In the genomic region with DNA sequence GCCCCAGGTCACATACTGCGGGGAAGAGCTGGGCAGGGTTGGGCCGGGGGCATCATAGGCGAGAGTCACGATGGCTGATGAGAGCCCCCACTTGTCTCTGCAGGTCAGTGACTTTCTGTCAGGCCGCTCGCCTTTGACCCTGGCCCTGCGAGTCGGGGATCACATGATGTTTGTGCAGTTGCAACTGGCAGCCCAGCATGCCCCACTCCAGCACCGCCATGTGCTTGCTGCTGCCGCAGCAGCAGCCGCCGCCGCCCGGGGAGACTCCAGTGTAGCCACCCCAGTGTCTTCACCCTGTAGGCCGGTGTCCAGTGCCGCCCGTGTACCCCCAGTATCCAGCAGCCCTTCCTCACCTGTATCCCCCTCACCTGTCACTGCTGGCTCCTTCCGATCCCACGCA, we compare ENCODE assay signal across 8 mouse cellular contexts. TPM values are rescaled to one million over a fixed set of nuclear protein-coding genes. Genes with fewer than 3 reads are reported as not detected.
DNase-seq lines count a peak whose midpoint lies in the region; ATAC-seq and TF ChIP-seq lines count a peak whose summit lies in the region.

No protein-coding gene starts in this region.

- peaks cover 79% of the 10 kb centered on the region for H3K36me3 ChIP-seq in heart, embryonic 14.5 days (ENCODE audit: control insufficient read depth, insufficient read depth, low read length)
- peaks cover 90% of the 10 kb centered on the region for H3K36me3 ChIP-seq in hindbrain, embryonic 10.5 days
- peaks cover 89% of the 10 kb centered on the region for H3K36me3 ChIP-seq in limb, embryonic 10.5 days
- H3K36me3 ChIP-seq in neural tube, embryonic 13.5 days: peaks cover 69% of the 10 kb centered on the region

- no peak for TF ChIP-seq POLR2A in cerebellum, adult 2 months (IDR thresholded peaks at IDR 0.05; ENCODE audit: borderline replicate concordance, insufficient read depth, low read length)

- peak overlapping the region; percentile 99 for H3K9ac ChIP-seq in heart, embryonic 14.5 days (ENCODE audit: low read length)
- H3K9ac ChIP-seq in neural tube, embryonic 13.5 days: peak overlapping the region; percentile 100

- TF ChIP-seq CTCF in cerebellum, adult 2 months (IDR thresholded peaks at IDR 0.05; ENCODE audit: borderline replicate concordance, insufficient read depth, low read depth, low read length): no peak

- H3K27me3 ChIP-seq in heart, embryonic 14.5 days (ENCODE audit: control insufficient read depth, insufficient read depth, low read length): no peaks in the 10 kb centered on the region
- H3K27me3 ChIP-seq in hindbrain, embryonic 10.5 days (ENCODE audit: insufficient read depth, poor library complexity, severe bottlenecking): no peaks in the 10 kb centered on the region
- H3K27me3 ChIP-seq in limb, embryonic 10.5 days (ENCODE audit: low read depth, poor library complexity, severe bottlenecking): no peaks in the 10 kb centered on the region
- no peaks in the 10 kb centered on the region for H3K27me3 ChIP-seq in neural tube, embryonic 13.5 days
- no peaks in the 10 kb centered on the region for H3K27me3 ChIP-seq in cerebellum, adult 2 months (ENCODE audit: control insufficient read depth, insufficient read depth, low read length)

- no peak for ATAC-seq in heart, embryonic 14.5 days (ENCODE audit: insufficient number of reproducible peaks, insufficient read depth, low FRiP score, low read depth)
- no peak for ATAC-seq in neural tube, embryonic 13.5 days (ENCODE audit: low read depth)

- 89% methylated on average over 19 of the region's 19 CpGs for WGBS in heart, embryonic 14.5 days
- 85% methylated on average over 19 of the region's 19 CpGs for WGBS in hindbrain, embryonic 10.5 days
- 89% methylated on average over 19 of the region's 19 CpGs for WGBS in limb, embryonic 10.5 days
- WGBS in neural tube, embryonic 13.5 days: 86% methylated on average over 19 of the region's 19 CpGs
- 73% methylated on average over 19 of the region's 19 CpGs for WGBS in cerebellum, adult 2 months

- DNase-seq in heart, adult 18-20 months: no peak
- DNase-seq in hindbrain, embryonic 10.5 days (ENCODE audit: low spot score): no peak
- DNase-seq in limb, embryonic 10.5 days (ENCODE audit: low spot score): no peak
- no peak for DNase-seq in cerebellum, adult 2 months
- no peak for DNase-seq in right cerebral cortex, postnatal 14 days
- DNase-seq in c-Kit-positive CD71-positive TER-119-positive erythroid progenitor cells, embryonic 14.5 days (ENCODE audit: low spot score): no peak

- peak overlapping the region in 1 of 2 experiments; percentile 99; a peak in 2 of 4 replicates for H3K27ac ChIP-seq in heart, embryonic 14.5 days (replicated peaks in 1 of 2; ENCODE audit: control insufficient read depth in 1 of 2, insufficient read depth in 1 of 2, low read depth in 2 of 2, low read length in 2 of 2)
- peak overlapping the region; percentile 100 for H3K27ac ChIP-seq in hindbrain, embryonic 10.5 days
- peak overlapping the region; percentile 22; the same call in 1 of the 2 replicates for H3K27ac ChIP-seq in limb, embryonic 10.5 days
- peak overlapping the region; percentile 100 for H3K27ac ChIP-seq in neural tube, embryonic 13.5 days (replicated peaks)
- H3K27ac ChIP-seq in cerebellum, adult 2 months (ENCODE audit: insufficient read depth, low read length): no peak overlapping the region

- peaks cover 24 to 63% of the 10 kb centered on the region in 2 experiments for H3K4me1 ChIP-seq in heart, embryonic 14.5 days (ENCODE audit: control insufficient read depth in 2 of 2, insufficient read depth in 2 of 2, low read length in 2 of 2)
- peaks cover 81% of the 10 kb centered on the region for H3K4me1 ChIP-seq in hindbrain, embryonic 10.5 days (replicated peaks)
- peaks cover 70% of the 10 kb centered on the region for H3K4me1 ChIP-seq in limb, embryonic 10.5 days
- peaks cover 71% of the 10 kb centered on the region for H3K4me1 ChIP-seq in neural tube, embryonic 13.5 days (replicated peaks)
- H3K4me1 ChIP-seq in cerebellum, adult 2 months (ENCODE audit: control insufficient read depth, insufficient read depth, low read length): peaks cover 19% of the 10 kb centered on the region

- H3K4me2 ChIP-seq in heart, embryonic 14.5 days (ENCODE audit: low read length): 0 out of 2 replicates have a peak overlapping the region, but pooled peaks have one; percentile 77
- H3K4me2 ChIP-seq in neural tube, embryonic 13.5 days: peak overlapping the region; percentile 94

- no peaks in the 10 kb centered on the region for H3K9me3 ChIP-seq in heart, embryonic 14.5 days (ENCODE audit: control insufficient read depth, low read length)
- no peaks in the 10 kb centered on the region for H3K9me3 ChIP-seq in hindbrain, embryonic 10.5 days
- H3K9me3 ChIP-seq in limb, embryonic 10.5 days (replicated peaks): no peaks in the 10 kb centered on the region
- no peaks in the 10 kb centered on the region for H3K9me3 ChIP-seq in neural tube, embryonic 13.5 days

- no peak overlapping the region for H3K4me3 ChIP-seq in heart, embryonic 14.5 days (ENCODE audit: control insufficient read depth in 1 of 2, insufficient read depth in 1 of 2, low read depth in 1 of 2, low read length in 2 of 2)
- H3K4me3 ChIP-seq in hindbrain, embryonic 10.5 days: peak overlapping the region; percentile 99
- H3K4me3 ChIP-seq in limb, embryonic 10.5 days: peak overlapping the region; percentile 93
- H3K4me3 ChIP-seq in neural tube, embryonic 13.5 days: peak overlapping the region; percentile 98
- no peak overlapping the region for H3K4me3 ChIP-seq in cerebellum, adult 2 months (replicated peaks; ENCODE audit: insufficient read depth, low read depth, low read length)

RNA-seq across cellular contexts. Expression of gene Midn, which starts 5.6 kb away (rescaled TPM):
- polyA plus RNA-seq in heart, embryonic 14.5 days (2014; fragmentation: Nextera tagmentation; extraction: Ambion mirVana): 21.2 and 25.8 TPM in 2 replicates
- total RNA-seq in heart, adult 18-20 months (2021): 100 to 1,000 TPM; 117 to 125 TPM
- 22.3 and 24.6 TPM in 2 replicates for polyA plus RNA-seq in hindbrain, embryonic 10.5 days (2016; fragmentation: Nextera tagmentation; extraction: Ambion mirVana)
- polyA plus RNA-seq in limb, embryonic 10.5 days (2016; fragmentation: Nextera tagmentation; extraction: Ambion mirVana): 26.2 and 27.1 TPM in 2 replicates
- polyA plus RNA-seq in neural tube, embryonic 13.5 days (2015; fragmentation: Nextera tagmentation; extraction: Ambion mirVana): 31.0 and 35.8 TPM in 2 replicates
- polyA plus RNA-seq in cerebellum, adult 2 months (2012; rRNA removed): 26.1 and 26.5 TPM in 2 replicates

RNA-seq across cellular contexts. Expression of gene Cirbp, which starts 12.1 kb away (rescaled TPM):
- 79.4 and 80.7 TPM in 2 replicates for polyA plus RNA-seq in heart, embryonic 14.5 days (2014; fragmentation: Nextera tagmentation; extraction: Ambion mirVana)
- total RNA-seq in heart, adult 18-20 months (2021): 10 to 100 TPM; 46.3 to 54.9 TPM
- polyA plus RNA-seq in hindbrain, embryonic 10.5 days (2016; fragmentation: Nextera tagmentation; extraction: Ambion mirVana): 95.3 and 153 TPM in 2 replicates
- polyA plus RNA-seq in limb, embryonic 10.5 days (2016; fragmentation: Nextera tagmentation; extraction: Ambion mirVana): 90.7 and 129 TPM in 2 replicates
- polyA plus RNA-seq in neural tube, embryonic 13.5 days (2015; fragmentation: Nextera tagmentation; extraction: Ambion mirVana): 325 and 351 TPM in 2 replicates
- polyA plus RNA-seq in cerebellum, adult 2 months (2012; rRNA removed): 240 and 261 TPM in 2 replicates

RNA-seq across cellular contexts. Expression of gene Cbarp, which starts 13.1 kb away (rescaled TPM):
- 1.6 and 2.6 TPM in 2 replicates for polyA plus RNA-seq in heart, embryonic 14.5 days (2014; fragmentation: Nextera tagmentation; extraction: Ambion mirVana)
- 1 to 10 TPM; 2.7 to 3.1 TPM for total RNA-seq in heart, adult 18-20 months (2021)
- polyA plus RNA-seq in hindbrain, embryonic 10.5 days (2016; fragmentation: Nextera tagmentation; extraction: Ambion mirVana): 7.1 and 15.0 TPM in 2 replicates
- polyA plus RNA-seq in limb, embryonic 10.5 days (2016; fragmentation: Nextera tagmentation; extraction: Ambion mirVana): 3.3 and 4.7 TPM in 2 replicates
- 53.9 and 55.1 TPM in 2 replicates for polyA plus RNA-seq in neural tube, embryonic 13.5 days (2015; fragmentation: Nextera tagmentation; extraction: Ambion mirVana)
- 147 and 151 TPM in 2 replicates for polyA plus RNA-seq in cerebellum, adult 2 months (2012; rRNA removed)

RNA-seq across cellular contexts. Expression of gene Atp5d, which starts 15.3 kb away (rescaled TPM):
- polyA plus RNA-seq in heart, embryonic 14.5 days (2014; fragmentation: Nextera tagmentation; extraction: Ambion mirVana): 988 and 1,015 TPM in 2 replicates
- 1,000 to 10,000 TPM; 1,096 to 1,108 TPM for total RNA-seq in heart, adult 18-20 months (2021)
- polyA plus RNA-seq in hindbrain, embryonic 10.5 days (2016; fragmentation: Nextera tagmentation; extraction: Ambion mirVana): 484 and 504 TPM in 2 replicates
- polyA plus RNA-seq in limb, embryonic 10.5 days (2016; fragmentation: Nextera tagmentation; extraction: Ambion mirVana): 487 and 503 TPM in 2 replicates
- 467 and 481 TPM in 2 replicates for polyA plus RNA-seq in neural tube, embryonic 13.5 days (2015; fragmentation: Nextera tagmentation; extraction: Ambion mirVana)
- polyA plus RNA-seq in cerebellum, adult 2 months (2012; rRNA removed): 736 and 758 TPM in 2 replicates

RNA-seq across cellular contexts. Expression of gene 1600002K03Rik, which starts 19.0 kb away (rescaled TPM):
- 7.7 and 11.1 TPM in 2 replicates for polyA plus RNA-seq in heart, embryonic 14.5 days (2014; fragmentation: Nextera tagmentation; extraction: Ambion mirVana)
- 1 to 10 TPM; 4.2 to 5.7 TPM for total RNA-seq in heart, adult 18-20 months (2021)
- polyA plus RNA-seq in hindbrain, embryonic 10.5 days (2016; fragmentation: Nextera tagmentation; extraction: Ambion mirVana): 12.9 and 14.4 TPM in 2 replicates
- polyA plus RNA-seq in limb, embryonic 10.5 days (2016; fragmentation: Nextera tagmentation; extraction: Ambion mirVana): 8.7 and 13.1 TPM in 2 replicates
- 11.4 and 16.3 TPM in 2 replicates for polyA plus RNA-seq in neural tube, embryonic 13.5 days (2015; fragmentation: Nextera tagmentation; extraction: Ambion mirVana)
- 16.4 and 18.0 TPM in 2 replicates for polyA plus RNA-seq in cerebellum, adult 2 months (2012; rRNA removed)

Comparison
In these comparisons a context has a peak if more than half of its experiments do, and no peak if none do; other contexts are left out.
1. H3K4me3 ChIP-seq: peak in hindbrain, embryonic 10.5 days (single experiment), limb, embryonic 10.5 days (single experiment) and neural tube, embryonic 13.5 days (single experiment); none in heart, embryonic 14.5 days (0 of 2) and cerebellum, adult 2 months (single experiment).